Mouse (Mus musculus): Measurements from ENCODE around the gene Zfp235. TPM values are rescaled to one million over a fixed set of nuclear protein-coding genes. Genes with fewer than 3 reads are reported as not detected.

Gene Zfp235
- polyA plus RNA-seq (2012), result 0.47 and 1.2 TPM in 2 replicates

DNA sequence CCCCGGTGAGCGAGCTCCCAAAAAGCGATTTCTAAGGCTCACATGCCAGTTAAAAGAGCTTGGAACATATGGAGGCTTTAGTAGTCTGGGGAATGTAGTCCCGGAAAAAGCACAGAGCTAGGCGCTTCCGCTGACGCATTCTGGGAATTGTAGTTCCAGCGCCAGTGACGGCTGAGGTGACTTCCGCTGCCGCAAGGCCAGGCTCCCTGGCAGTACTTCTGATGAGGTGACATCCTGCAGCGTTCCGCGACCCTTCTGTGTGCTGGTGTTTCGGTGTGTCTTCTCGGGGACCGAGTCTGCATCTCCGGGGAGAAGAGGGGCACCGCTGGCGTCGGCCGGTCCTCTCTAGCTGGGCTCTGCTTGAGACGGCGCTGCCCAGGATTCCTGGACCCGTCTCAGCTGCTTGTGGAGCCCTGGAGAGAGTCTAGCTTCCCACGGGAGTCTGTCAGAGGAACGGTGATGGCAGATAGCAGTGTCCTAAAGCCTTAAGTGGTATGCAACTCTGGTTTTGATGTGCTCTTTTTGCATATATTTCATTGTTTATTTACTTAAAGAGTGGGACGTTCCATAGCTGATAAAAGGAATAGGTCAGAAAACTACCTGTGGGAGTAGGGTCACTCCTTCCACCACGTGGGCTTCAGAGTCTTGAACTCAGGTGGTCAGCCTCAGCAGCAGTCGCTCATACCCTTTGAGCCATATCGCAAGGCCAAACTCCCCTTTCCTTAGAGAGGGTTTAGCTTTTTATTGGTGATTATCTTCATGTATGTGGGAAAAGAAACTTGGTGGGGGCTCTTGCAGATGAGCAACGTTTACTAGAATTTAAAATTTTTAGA lies at the start of gene Zfp235:
Gene Zfp235, plus strand, starts transcription at position 174 of the 833 bp plus-strand sequence.

DNA sequence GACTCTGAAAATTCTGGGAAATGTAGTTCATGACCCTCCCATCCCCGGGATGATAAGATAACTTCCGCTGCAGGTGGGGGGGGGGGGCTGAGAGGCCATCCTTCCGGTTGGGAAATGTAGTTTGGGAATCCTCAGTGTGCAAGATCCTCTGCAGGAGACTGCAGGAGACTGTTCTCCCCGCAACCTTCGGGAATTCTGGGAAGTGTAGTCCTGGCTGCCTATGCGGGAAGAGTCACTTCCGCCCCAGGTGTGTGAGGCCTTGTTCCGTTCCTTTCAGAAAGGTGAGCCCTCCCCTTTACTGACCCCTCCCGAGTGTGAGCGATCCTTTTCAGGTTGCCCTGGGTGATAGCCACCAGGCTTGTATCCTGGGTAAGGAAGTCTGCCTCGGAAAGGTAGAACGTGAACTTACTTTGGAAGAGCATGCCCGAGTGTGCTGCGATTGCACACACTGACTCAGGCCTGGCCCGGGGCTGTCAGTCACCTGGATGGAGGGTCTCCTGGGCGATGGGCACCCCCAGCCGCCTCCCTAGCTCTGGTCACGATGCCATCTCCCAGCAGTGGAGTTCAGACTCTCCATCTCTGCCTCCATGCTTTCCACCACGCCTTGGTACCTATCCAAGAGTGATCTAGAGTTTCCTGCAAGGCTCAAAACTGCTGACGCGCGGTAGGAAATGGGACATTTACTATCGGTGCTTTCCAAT lies 21.7 kb upstream of the Zfp235 start, which contains the start of gene Zfp112:
Gene Zfp112, plus strand, starts transcription at position 159 of the 701 bp plus-strand sequence.

DNA sequence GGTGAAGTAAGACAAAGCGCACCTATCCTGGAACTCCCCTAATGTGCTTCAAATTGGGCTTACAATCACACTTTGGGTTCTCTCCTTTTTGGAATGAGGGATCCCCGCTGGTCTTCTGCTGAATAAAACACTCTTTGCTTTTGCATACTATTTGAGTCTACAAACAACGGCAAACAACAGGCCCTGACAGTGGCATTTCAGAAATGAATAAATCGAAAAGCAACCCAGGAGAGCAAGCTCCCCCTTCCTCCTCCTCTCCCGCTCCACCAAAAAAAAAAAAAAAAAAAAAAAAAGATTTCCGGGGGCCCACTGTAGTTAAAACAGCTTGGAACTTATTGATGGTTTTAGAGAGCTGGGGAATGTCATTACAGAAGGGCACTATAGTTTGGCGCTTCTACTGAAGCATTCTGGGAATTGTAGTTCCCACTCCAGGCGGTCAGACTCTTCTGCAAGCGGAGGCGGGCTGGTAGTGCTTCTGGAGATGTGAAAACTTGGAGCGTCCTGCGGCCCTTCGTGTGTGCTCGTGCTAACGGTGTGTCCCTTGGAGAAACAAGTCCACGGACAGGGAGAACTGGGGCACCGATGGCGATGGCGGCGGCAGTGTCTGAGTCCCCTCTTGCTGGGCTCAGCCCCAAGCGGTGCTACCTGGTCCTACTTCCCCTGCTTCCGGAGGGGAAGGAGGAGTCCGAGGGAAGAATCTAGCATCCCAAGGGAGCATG lies 40.8 kb downstream of the Zfp235 start, which contains the start of gene Zfp114:
Gene Zfp114, plus strand, starts transcription at position 443 of the 719 bp plus-strand sequence.

Other genes with a start within 250 kb of the Zfp235 start
- not detected in 2 replicates for gene Vmn1r178, start 242.2 kb upstream of the Zfp235 start, polyA plus RNA-seq (2012)
- gene Vmn1r179, start 207.2 kb upstream of the Zfp235 start, polyA plus RNA-seq (2012), result not detected in 2 replicates
- not detected in 2 replicates for gene Vmn1r180, start 183.5 kb upstream of the Zfp235 start, polyA plus RNA-seq (2012)
- not detected in 2 replicates for gene Vmn1r181, start 159.6 kb upstream of the Zfp235 start, polyA plus RNA-seq (2012)
- not detected in 2 replicates for gene V1rd19, start 132.5 kb upstream of the Zfp235 start, polyA plus RNA-seq (2012)
- gene Vmn1r183, start 80.9 kb upstream of the Zfp235 start, polyA plus RNA-seq (2012), result not detected in 2 replicates
- 16.8 and 17.1 TPM in 2 replicates for gene Zfp180, start 52.2 kb upstream of the Zfp235 start, polyA plus RNA-seq (2012)
- gene Zfp112, start 21.9 kb upstream of the Zfp235 start, polyA plus RNA-seq (2012), result 0.06 and 0.25 TPM in 2 replicates
- gene Zfp114, start 40.9 kb downstream of the Zfp235 start, polyA plus RNA-seq (2012), result 0.26 and 0.74 TPM in 2 replicates
- gene Zfp111, start 77.3 kb downstream of the Zfp235 start, polyA plus RNA-seq (2012), result 0.26 and 1.1 TPM in 2 replicates
- 0.51 and 0.73 TPM in 2 replicates for gene Zfp109, start 103.4 kb downstream of the Zfp235 start, polyA plus RNA-seq (2012)
- gene Zfp108, start 120.6 kb downstream of the Zfp235 start, polyA plus RNA-seq (2012), result 0.15 and 0.21 TPM in 2 replicates
- 0.35 and 0.41 TPM in 2 replicates for gene Zfp93, start 136.3 kb downstream of the Zfp235 start, polyA plus RNA-seq (2012)
- gene Zfp61, start 167.1 kb downstream of the Zfp235 start, polyA plus RNA-seq (2012), result 4.5 and 5.6 TPM in 2 replicates
- gene Zfp94, start 182.5 kb downstream of the Zfp235 start, polyA plus RNA-seq (2012), result 0.79 and 0.80 TPM in 2 replicates
- 0.31 TPM in 1 of 2 replicates, not detected in the other for gene Tescl, start 199.8 kb downstream of the Zfp235 start, polyA plus RNA-seq (2012)
- not detected in 2 replicates for gene Lypd5, start 215.0 kb downstream of the Zfp235 start, polyA plus RNA-seq (2012)
- gene Kcnn4, start 236.1 kb downstream of the Zfp235 start, polyA plus RNA-seq (2012), result 116 and 139 TPM in 2 replicates

All from megakaryocyte-erythroid progenitor cell, adult 5 weeks (primary cell).